Mouse (Mus musculus) ZHBTc4 (cell line): ENCODE results near the gene Tlcd2.

Experiments
- DNase-seq: peaks from one replicate; pipeline ENCODE4 v3.0.0-alpha.2; 2011; ENCODE audit warnings: low read depth, low spot score

The Tlcd2 gene

GRCm38 (mm10) chr11:75466731-75467505 lies 5.4 kb downstream of the Tlcd2 start:
- DNase-seq, result peak; percentile 54

- peak; percentile 83 for DNase-seq
Observed at GRCm38 (mm10) chr11:75467512-75468215, 6.1 kb downstream of the Tlcd2 start.

- DNase-seq, result no peak
Observed at GRCm38 (mm10) chr11:75468410-75468809, 6.9 kb downstream of the Tlcd2 start.

GRCm38 (mm10) chr11:75469261-75469660 lies 7.7 kb downstream of the Tlcd2 start:
- no peak for DNase-seq

- no peak for DNase-seq
Observed at GRCm38 (mm10) chr11:75470675-75471074, 9.2 kb downstream of the Tlcd2 start.

GRCm38 (mm10) chr11:75472469-75473081 lies 11.1 kb downstream of the Tlcd2 start:
- DNase-seq, result no peak

- DNase-seq, result peak; percentile 57
Observed at GRCm38 (mm10) chr11:75473376-75473775, 11.9 kb downstream of the Tlcd2 start.

GRCm38 (mm10) chr11:75486192-75486591 lies 24.7 kb downstream of the Tlcd2 start:
- no peak for DNase-seq

- DNase-seq, result peak; percentile 98
Observed at GRCm38 (mm10) chr11:75486601-75487285, 25.2 kb downstream of the Tlcd2 start, which contains the start of gene Prpf8. TSS of gene Prpf8 (plus strand) at chr11:75486816.

GRCm38 (mm10) chr11:75487496-75487895 lies 26.0 kb downstream of the Tlcd2 start:
- no peak for DNase-seq

- DNase-seq, result no peak
Observed at GRCm38 (mm10) chr11:75494296-75495049, 33.0 kb downstream of the Tlcd2 start.

- no peak for DNase-seq
Observed at GRCm38 (mm10) chr11:75498126-75498525, 36.6 kb downstream of the Tlcd2 start.

GRCm38 (mm10) chr11:75508162-75508561 lies 46.6 kb downstream of the Tlcd2 start:
- no peak for DNase-seq

GRCm38 (mm10) chr11:75508904-75509303 lies 47.4 kb downstream of the Tlcd2 start:
- no peak for DNase-seq

- peak; percentile 85 for DNase-seq
Observed at GRCm38 (mm10) chr11:75509741-75510626, 48.5 kb downstream of the Tlcd2 start, which contains the start of gene Rilp. TSS of gene Rilp (plus strand) at chr11:75510094.

GRCm38 (mm10) chr11:75510627-75510993 lies 49.1 kb downstream of the Tlcd2 start:
- peak; percentile 94 for DNase-seq

GRCm38 (mm10) chr11:75511213-75511612 lies 49.7 kb downstream of the Tlcd2 start:
- DNase-seq, result no peak

- no peak for DNase-seq
Observed at GRCm38 (mm10) chr11:75512301-75513018, 50.9 kb downstream of the Tlcd2 start.

- peak; percentile 73 for DNase-seq
Observed at GRCm38 (mm10) chr11:75513336-75513735, 51.8 kb downstream of the Tlcd2 start, which contains the start of gene Scarf1. TSS of gene Scarf1 (plus strand) at chr11:75513540.
